Mouse (Mus musculus): ENCODE data around the gene Eif2d. TPM values are rescaled to one million over a fixed set of nuclear protein-coding genes. Genes with fewer than 3 reads are reported as not detected.

Gene Eif2d
- polyA plus RNA-seq, 1 experiment from 2014 or later = 62.6 TPM

- no peak for DNase-seq (ENCODE audit: low spot score)
- no peak overlapping the region for H3K27ac ChIP-seq (replicated peaks)
- peaks cover 70% of the 10 kb centered on the region for H3K36me3 ChIP-seq
- 89% methylated on average over 5 of the region's 5 CpGs for WGBS
- no peak overlapping the region for H3K4me3 ChIP-seq
- no peaks in the 10 kb centered on the region for H3K4me1 ChIP-seq
- no peaks in the 10 kb centered on the region for H3K27me3 ChIP-seq (ENCODE audit: low read depth, poor library complexity, severe bottlenecking)
- H3K9me3 ChIP-seq (replicated peaks) = no peaks in the 10 kb centered on the region
Observed at GRCm38 (mm10) chr1:131178083-131178482, 25.1 kb downstream of the Eif2d start.

GRCm38 (mm10) chr1:131180386-131180785 is 27.4 kb downstream of the Eif2d start:
- H3K27me3 ChIP-seq (ENCODE audit: low read depth, poor library complexity, severe bottlenecking) = no peaks in the 10 kb centered on the region
- H3K4me3 ChIP-seq = no peak overlapping the region
- peaks cover 47% of the 10 kb centered on the region for H3K36me3 ChIP-seq
- no peaks in the 10 kb centered on the region for H3K9me3 ChIP-seq (replicated peaks)
- DNase-seq (ENCODE audit: low spot score) = no peak
- no peaks in the 10 kb centered on the region for H3K4me1 ChIP-seq
- H3K27ac ChIP-seq (replicated peaks) = no peak overlapping the region
- WGBS = 96% methylated on average over 7 of the region's 7 CpGs

- Histone ChIP-seq H3K27ac (replicated peaks) (no peak overlapping the region), H3K9me3 (replicated peaks) (no peaks in the 10 kb centered on the region), H3K27me3 (ENCODE audit: low read depth, poor library complexity, severe bottlenecking) (no peaks in the 10 kb centered on the region), H3K36me3 (peaks cover 32% of the 10 kb centered on the region), H3K4me3 (no peak overlapping the region), H3K4me1 (no peaks in the 10 kb centered on the region)
- WGBS = 74% methylated on average over 9 of the region's 9 CpGs
- DNase-seq (ENCODE audit: low spot score) = peak; percentile 74
Observed at GRCm38 (mm10) chr1:131181642-131182527, 28.9 kb downstream of the Eif2d start.

GRCm38 (mm10) chr1:131183201-131183600 is 30.2 kb downstream of the Eif2d start:
- 88% methylated on average over 7 of the region's 7 CpGs for WGBS
- H3K27me3 ChIP-seq (ENCODE audit: low read depth, poor library complexity, severe bottlenecking) = no peaks in the 10 kb centered on the region

GRCm38 (mm10) chr1:131184253-131184955 is 31.4 kb downstream of the Eif2d start:
- no peak overlapping the region for H3K27ac ChIP-seq (replicated peaks)
- no peak overlapping the region for H3K4me3 ChIP-seq
- DNase-seq (ENCODE audit: low spot score) = no peak
- H3K36me3 ChIP-seq = peaks cover 10% of the 10 kb centered on the region
- WGBS = 85% methylated on average over 9 of the region's 9 CpGs
- H3K27me3 ChIP-seq (ENCODE audit: low read depth, poor library complexity, severe bottlenecking) = no peaks in the 10 kb centered on the region
- H3K9me3 ChIP-seq (replicated peaks) = no peaks in the 10 kb centered on the region
- H3K4me1 ChIP-seq = no peaks in the 10 kb centered on the region

More at GRCm38 (mm10) chr1:131183201-131183600, 30.2 kb downstream of the Eif2d start:
- Histone ChIP-seq H3K4me1 (no peaks in the 10 kb centered on the region), H3K36me3 (peaks cover 19% of the 10 kb centered on the region), H3K27ac (replicated peaks) (no peak overlapping the region), H3K4me3 (no peak overlapping the region), H3K9me3 (replicated peaks) (no peaks in the 10 kb centered on the region)
- DNase-seq (ENCODE audit: low spot score) = no peak

- H3K36me3 ChIP-seq = peaks cover 3% of the 10 kb centered on the region
- H3K27ac ChIP-seq (replicated peaks) = no peak overlapping the region
- 81% methylated on average over 8 of the region's 8 CpGs for WGBS
- no peaks in the 10 kb centered on the region for H3K4me1 ChIP-seq
- H3K9me3 ChIP-seq (replicated peaks) = no peaks in the 10 kb centered on the region
- H3K27me3 ChIP-seq (ENCODE audit: low read depth, poor library complexity, severe bottlenecking) = no peaks in the 10 kb centered on the region
- H3K4me3 ChIP-seq = no peak overlapping the region
- DNase-seq (ENCODE audit: low spot score) = no peak
Observed at GRCm38 (mm10) chr1:131184956-131185660, 32.1 kb downstream of the Eif2d start.

GRCm38 (mm10) chr1:131185821-131186506 is 33.0 kb downstream of the Eif2d start:
- Histone ChIP-seq H3K36me3 (no peaks in the 10 kb centered on the region), H3K27me3 (ENCODE audit: low read depth, poor library complexity, severe bottlenecking) (no peaks in the 10 kb centered on the region), H3K27ac (replicated peaks) (no peak overlapping the region), H3K4me3 (no peak overlapping the region), H3K9me3 (replicated peaks) (no peaks in the 10 kb centered on the region), H3K4me1 (no peaks in the 10 kb centered on the region)
- no peak for DNase-seq (ENCODE audit: low spot score)
- WGBS = 94% methylated on average over 13 of the region's 13 CpGs

GRCm38 (mm10) chr1:131186995-131187394 is 34.0 kb downstream of the Eif2d start:
- H3K4me1 ChIP-seq = no peaks in the 10 kb centered on the region
- H3K27ac ChIP-seq (replicated peaks) = no peak overlapping the region
- no peaks in the 10 kb centered on the region for H3K27me3 ChIP-seq (ENCODE audit: low read depth, poor library complexity, severe bottlenecking)
- no peak overlapping the region for H3K4me3 ChIP-seq
- WGBS = 84% methylated on average over 6 of the region's 6 CpGs
- no peaks in the 10 kb centered on the region for H3K9me3 ChIP-seq (replicated peaks)
- H3K36me3 ChIP-seq = no peaks in the 10 kb centered on the region
- DNase-seq (ENCODE audit: low spot score) = no peak

- no peaks in the 10 kb centered on the region for H3K4me1 ChIP-seq
- 90% methylated on average over 5 of the region's 5 CpGs for WGBS
- no peak for DNase-seq (ENCODE audit: low spot score)
- H3K36me3 ChIP-seq = no peaks in the 10 kb centered on the region
- no peaks in the 10 kb centered on the region for H3K9me3 ChIP-seq (replicated peaks)
- no peaks in the 10 kb centered on the region for H3K27me3 ChIP-seq (ENCODE audit: low read depth, poor library complexity, severe bottlenecking)
- no peak overlapping the region for H3K4me3 ChIP-seq
- no peak overlapping the region for H3K27ac ChIP-seq (replicated peaks)
Observed at GRCm38 (mm10) chr1:131187856-131188255, 34.9 kb downstream of the Eif2d start.

GRCm38 (mm10) chr1:131188655-131189054 is 35.7 kb downstream of the Eif2d start:
- Histone ChIP-seq H3K27me3 (ENCODE audit: low read depth, poor library complexity, severe bottlenecking) (no peaks in the 10 kb centered on the region), H3K36me3 (no peaks in the 10 kb centered on the region), H3K4me3 (no peak overlapping the region), H3K27ac (replicated peaks) (no peak overlapping the region), H3K4me1 (no peaks in the 10 kb centered on the region), H3K9me3 (replicated peaks) (no peaks in the 10 kb centered on the region)
- DNase-seq (ENCODE audit: low spot score) = no peak
- 86% methylated on average over 5 of the region's 5 CpGs for WGBS

GRCm38 (mm10) chr1:131193746-131194145 is 40.8 kb downstream of the Eif2d start:
- Histone ChIP-seq H3K27me3 (ENCODE audit: low read depth, poor library complexity, severe bottlenecking) (no peaks in the 10 kb centered on the region), H3K4me3 (no peak overlapping the region), H3K36me3 (no peaks in the 10 kb centered on the region), H3K9me3 (replicated peaks) (no peaks in the 10 kb centered on the region), H3K27ac (replicated peaks) (no peak overlapping the region), H3K4me1 (peaks cover 9% of the 10 kb centered on the region)
- WGBS = 57% methylated on average over 3 of the region's 3 CpGs
- no peak for DNase-seq (ENCODE audit: low spot score)

GRCm38 (mm10) chr1:131195653-131196052 is 42.7 kb downstream of the Eif2d start:
- H3K4me3 ChIP-seq = no peak overlapping the region
- DNase-seq (ENCODE audit: low spot score) = no peak
- WGBS = 82% methylated on average over 7 of the region's 7 CpGs
- peaks cover 14% of the 10 kb centered on the region for H3K4me1 ChIP-seq
- no peaks in the 10 kb centered on the region for H3K36me3 ChIP-seq
- H3K27me3 ChIP-seq (ENCODE audit: low read depth, poor library complexity, severe bottlenecking) = peaks cover 2% of the 10 kb centered on the region; the same call in 1 of the 2 replicates
- no peaks in the 10 kb centered on the region for H3K9me3 ChIP-seq (replicated peaks)
- H3K27ac ChIP-seq (replicated peaks) = no peak overlapping the region; the same call in 1 of the 2 replicates
